Mouse (Mus musculus) brain, embryonic 14.5 days (tissue): ENCODE data around the gene Hnrnpu.

Experiments used
- CTCF ChIP-seq: fragments of 200-500 bp; IDR thresholded peaks from 2 replicates; pipeline ENCODE4 v1.5.1; 2012; ENCODE audit warnings: inconsistent platforms, mild to moderate bottlenecking, moderate library complexity, borderline replicate concordance; ENCODE audit not compliant: insufficient read depth, insufficient read length; ENCODE audit errors: extremely low read depth
- POLR2A ChIP-seq: fragments of 200-500 bp; IDR thresholded peaks from 2 replicates; pipeline ENCODE4 v1.6.1; 2012; ENCODE audit warnings: mild to moderate bottlenecking, inconsistent platforms, borderline replicate concordance; ENCODE audit not compliant: poor library complexity, insufficient read depth, insufficient read length, severe bottlenecking; ENCODE audit errors: extremely low read depth

DNA sequence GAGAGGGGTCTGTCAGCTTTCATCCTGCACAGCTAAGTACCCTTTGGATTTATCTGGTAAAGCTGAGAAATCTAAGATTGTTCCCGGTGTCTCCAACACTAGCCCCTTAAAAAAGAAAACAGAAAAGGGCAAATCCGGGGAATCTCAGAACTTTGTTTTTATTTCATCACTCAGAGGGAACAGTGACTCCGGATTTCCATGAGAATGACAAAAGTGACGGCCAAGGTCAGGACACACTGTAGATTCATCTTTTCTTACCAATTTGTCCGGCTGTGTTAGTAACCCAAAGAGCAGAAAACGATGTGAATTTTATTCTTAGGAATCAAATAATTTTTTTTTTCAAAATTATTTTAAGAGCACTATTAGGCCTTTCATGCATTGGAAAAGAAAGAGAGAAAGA lies 30.5 kb upstream of the Hnrnpu start:
- no peak for TF ChIP-seq CTCF
- TF ChIP-seq POLR2A, result no peak
